ENCODE assay signal across 8 mouse cellular contexts in the genomic region with DNA sequence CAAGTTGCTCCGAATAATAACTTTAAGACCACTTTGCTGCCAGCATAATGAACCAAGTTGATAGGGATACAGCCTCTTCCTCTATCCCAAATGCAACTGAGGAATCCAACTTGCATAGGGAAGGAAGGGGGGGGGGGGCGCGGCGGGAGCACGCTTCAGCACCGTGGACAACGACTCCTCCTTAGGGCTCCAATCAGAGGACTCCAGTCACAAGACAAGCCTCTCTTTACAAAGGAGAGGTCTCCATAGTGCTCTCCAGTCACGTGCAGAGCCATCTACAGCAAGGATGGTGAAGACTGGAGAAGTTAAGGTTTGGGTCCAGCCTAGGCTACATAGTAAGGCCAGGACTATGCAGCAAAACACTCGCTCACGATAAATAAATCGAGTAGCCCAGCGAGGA. TPM values are rescaled to one million over a fixed set of nuclear protein-coding genes. Genes with fewer than 3 reads are reported as not detected.
A peak's percentile ranks its signal among the peaks of the same experiment; 100 is the strongest.
DNase-seq lines count a peak whose midpoint lies in the region; ATAC-seq and TF ChIP-seq lines count a peak whose summit lies in the region.

No protein-coding gene starts in this region.

- no peaks in the 10 kb centered on the region for H3K79me2 ChIP-seq in heart, adult 2 months (replicated peaks; ENCODE audit: control insufficient read depth, insufficient read depth, low read length)

- no peak overlapping the region for H3K9ac ChIP-seq in heart, embryonic 12.5 days
- H3K9ac ChIP-seq in heart, adult 2 months (ENCODE audit: low read depth, low read length): no peak overlapping the region
- H3K9ac ChIP-seq in midbrain, embryonic 14.5 days (replicated peaks; ENCODE audit: low read length): no peak overlapping the region
- H3K9ac ChIP-seq in midbrain, embryonic 16.5 days (ENCODE audit: low read depth, low read length): no peak overlapping the region
- no peak overlapping the region for H3K9ac ChIP-seq in intestine, embryonic 16.5 days (ENCODE audit: low read depth, low read length)

- TF ChIP-seq CTCF in heart, adult 2 months (IDR thresholded peaks at IDR 0.05): no peak

- no peak for TF ChIP-seq POLR2A in heart, adult 2 months (IDR thresholded peaks at IDR 0.05; ENCODE audit: insufficient read depth, low read depth, low read length)

- H3K27me3 ChIP-seq in heart, embryonic 12.5 days (replicated peaks): peaks cover 23% of the 10 kb centered on the region
- H3K27me3 ChIP-seq in heart, adult 2 months (ENCODE audit: control insufficient read depth, insufficient read depth, low read length): no peaks in the 10 kb centered on the region
- H3K27me3 ChIP-seq in midbrain, embryonic 14.5 days (ENCODE audit: control insufficient read depth, insufficient read depth, low read length): no peaks in the 10 kb centered on the region
- no peaks in the 10 kb centered on the region for H3K27me3 ChIP-seq in midbrain, embryonic 16.5 days (ENCODE audit: control insufficient read depth, insufficient read depth, low read depth, low read length)
- 0 out of 2 replicates have a peak, but pooled peaks cover 2% of the 10 kb centered on the region for H3K27me3 ChIP-seq in intestine, embryonic 16.5 days (replicated peaks; ENCODE audit: control insufficient read depth, insufficient read depth, low read length)

- peaks cover 26% of the 10 kb centered on the region for H3K4me1 ChIP-seq in heart, embryonic 12.5 days (replicated peaks)
- H3K4me1 ChIP-seq in heart, adult 2 months (ENCODE audit: control insufficient read depth, insufficient read depth, low read length): no peaks in the 10 kb centered on the region
- peaks cover 30% of the 10 kb centered on the region for H3K4me1 ChIP-seq in midbrain, embryonic 14.5 days (ENCODE audit: control insufficient read depth, insufficient read depth, low read length)
- H3K4me1 ChIP-seq in midbrain, embryonic 16.5 days (ENCODE audit: control insufficient read depth, insufficient read depth, low read length): peaks cover 26% of the 10 kb centered on the region
- peaks cover 24% of the 10 kb centered on the region for H3K4me1 ChIP-seq in intestine, embryonic 16.5 days (ENCODE audit: control insufficient read depth, insufficient read depth, low read length)

- no peak for DNase-seq in heart, adult 2 months
- no peak for DNase-seq in midbrain, embryonic 14.5 days
- DNase-seq in ovary, postnatal 10 days (ENCODE audit: low spot score): no peak
- no peak for DNase-seq in adrenal gland, adult 8-10 months
- DNase-seq in MN1 (ENCODE audit: low spot score): no peak

- WGBS in heart, embryonic 12.5 days: 7% methylated on average over 12 of the region's 12 CpGs
- 11% methylated on average over 12 of the region's 12 CpGs for WGBS in heart, adult 2 months
- 19% methylated on average over 9 of the region's 12 CpGs for WGBS in midbrain, embryonic 14.5 days
- WGBS in midbrain, embryonic 16.5 days: 18% methylated on average over 9 of the region's 12 CpGs
- 13% methylated on average over 12 of the region's 12 CpGs for whole genome bisulfite sequencing in intestine, embryonic 16.5 days

- TF ChIP-seq EP300 in heart, adult 2 months (IDR thresholded peaks at IDR 0.05; ENCODE audit: insufficient read depth, low read depth, low read length): no peak

- H3K27ac ChIP-seq in heart, embryonic 12.5 days (ENCODE audit: poor library complexity, severe bottlenecking): no peak overlapping the region
- no peak overlapping the region for H3K27ac ChIP-seq in heart, adult 2 months
- H3K27ac ChIP-seq in midbrain, embryonic 14.5 days (replicated peaks; ENCODE audit: low read depth, low read length): no peak overlapping the region
- no peak overlapping the region for H3K27ac ChIP-seq in midbrain, embryonic 16.5 days (ENCODE audit: low read length)
- no peak overlapping the region for H3K27ac ChIP-seq in intestine, embryonic 16.5 days (ENCODE audit: low read length)

- H3K36me3 ChIP-seq in heart, embryonic 12.5 days: 0 out of 2 replicates have a peak, but pooled peaks cover 5% of the 10 kb centered on the region
- no peaks in the 10 kb centered on the region for H3K36me3 ChIP-seq in heart, adult 2 months (ENCODE audit: control insufficient read depth, insufficient read depth, low read length)
- H3K36me3 ChIP-seq in midbrain, embryonic 14.5 days (ENCODE audit: control insufficient read depth, insufficient read depth, low read length): peaks cover 6% of the 10 kb centered on the region; the same call in 1 of the 2 replicates
- H3K36me3 ChIP-seq in midbrain, embryonic 16.5 days (ENCODE audit: control insufficient read depth, insufficient read depth, low read length): 0 out of 2 replicates have a peak, but pooled peaks cover 2% of the 10 kb centered on the region
- H3K36me3 ChIP-seq in intestine, embryonic 16.5 days (ENCODE audit: control insufficient read depth, insufficient read depth, low read length): no peaks in the 10 kb centered on the region

- H3K9me3 ChIP-seq in heart, embryonic 12.5 days (replicated peaks): no peaks in the 10 kb centered on the region
- H3K9me3 ChIP-seq in midbrain, embryonic 14.5 days (ENCODE audit: control insufficient read depth, low read length): no peaks in the 10 kb centered on the region
- H3K9me3 ChIP-seq in midbrain, embryonic 16.5 days (replicated peaks; ENCODE audit: control insufficient read depth, low read length, poor library complexity, severe bottlenecking): no peaks in the 10 kb centered on the region
- no peaks in the 10 kb centered on the region for H3K9me3 ChIP-seq in intestine, embryonic 16.5 days (ENCODE audit: control insufficient read depth, low read length)

- intact Hi-C loops in heart, adult 2 months (cut with DNase I): loop anchor here (2.0 to 5.0 kb wide), 3 partner anchors 98 to 201 kb away; no protein-coding TSS in a partner anchor

- 0 out of 2 replicates have a peak, but pooled peaks have one; percentile 47 for ATAC-seq in heart, embryonic 12.5 days (ENCODE audit: insufficient number of reproducible peaks, low FRiP score)
- no peak for ATAC-seq in midbrain, embryonic 14.5 days (ENCODE audit: low FRiP score, low TSS enrichment)
- ATAC-seq in midbrain, embryonic 16.5 days: no peak
- peak; percentile 32 for ATAC-seq in intestine, embryonic 16.5 days

- H3K4me2 ChIP-seq in heart, embryonic 12.5 days: no peak overlapping the region
- H3K4me2 ChIP-seq in midbrain, embryonic 14.5 days (ENCODE audit: low read length): peak overlapping the region; percentile 15; the same call in 1 of the 2 replicates
- no peak overlapping the region for H3K4me2 ChIP-seq in midbrain, embryonic 16.5 days (ENCODE audit: low read length)
- H3K4me2 ChIP-seq in intestine, embryonic 16.5 days (ENCODE audit: low read depth, low read length): no peak overlapping the region

- H3K4me3 ChIP-seq in heart, embryonic 12.5 days: no peak overlapping the region
- no peak overlapping the region for H3K4me3 ChIP-seq in heart, adult 2 months
- no peak overlapping the region for H3K4me3 ChIP-seq in midbrain, embryonic 14.5 days (replicated peaks; ENCODE audit: low read depth, low read length)
- H3K4me3 ChIP-seq in midbrain, embryonic 16.5 days (ENCODE audit: low read depth, low read length): no peak overlapping the region
- H3K4me3 ChIP-seq in intestine, embryonic 16.5 days (ENCODE audit: low read length): no peak overlapping the region

RNA-seq across cellular contexts. Expression of gene Kcnip2, which starts 2.1 kb away (rescaled TPM):
- polyA plus RNA-seq in heart, embryonic 12.5 days (2016; fragmentation: Nextera tagmentation; extraction: Ambion mirVana): 0.36 and 0.56 TPM in 2 replicates
- 100 to 1,000 TPM; 174 to 203 TPM for total RNA-seq in heart, adult 2 months (2021)
- polyA plus RNA-seq in heart, adult 2 months (2012; rRNA removed): 216 and 276 TPM in 2 replicates
- 3.9 and 5.0 TPM in 2 replicates for polyA plus RNA-seq in midbrain, embryonic 14.5 days (2014; fragmentation: Nextera tagmentation; extraction: Ambion mirVana)
- 8.2 and 10.0 TPM in 2 replicates for polyA plus RNA-seq in midbrain, embryonic 16.5 days (2015; fragmentation: Nextera tagmentation; extraction: Ambion mirVana)
- 1.8 and 2.0 TPM in 2 replicates for polyA plus RNA-seq in intestine, embryonic 16.5 days (2015; fragmentation: Nextera tagmentation; extraction: Ambion mirVana)
- total RNA-seq in adrenal gland, adult 8-10 months (2022): 1 to 10 TPM in 1 of 4 experiments, under 1 TPM in 3; 0.45 to 2.0 (median 0.61) TPM

RNA-seq across cellular contexts. Expression of gene Mgea5, which starts 30.2 kb away (rescaled TPM):
- 51.7 and 52.8 TPM in 2 replicates for polyA plus RNA-seq in heart, embryonic 12.5 days (2016; fragmentation: Nextera tagmentation; extraction: Ambion mirVana)
- total RNA-seq in heart, adult 2 months (2021): 10 to 100 TPM; 70.8 to 81.9 TPM
- 22.4 and 49.3 TPM in 2 replicates for polyA plus RNA-seq in heart, adult 2 months (2012; rRNA removed)
- polyA plus RNA-seq in midbrain, embryonic 14.5 days (2014; fragmentation: Nextera tagmentation; extraction: Ambion mirVana): 95.8 and 118 TPM in 2 replicates
- polyA plus RNA-seq in midbrain, embryonic 16.5 days (2015; fragmentation: Nextera tagmentation; extraction: Ambion mirVana): 76.5 and 84.0 TPM in 2 replicates
- polyA plus RNA-seq in intestine, embryonic 16.5 days (2015; fragmentation: Nextera tagmentation; extraction: Ambion mirVana): 24.5 and 25.0 TPM in 2 replicates
- 10 to 100 TPM; 67.3 to 95.3 (median 84.0) TPM for total RNA-seq in adrenal gland, adult 8-10 months (2022)

Comparison
In these comparisons a context has a peak if more than half of its experiments do, and no peak if none do; other contexts are left out.
1. RNA of gene Kcnip2, which starts 2.1 kb away (polyA plus RNA-seq): 216 to 276 TPM in heart, adult 2 months; 8.2 to 10.0 TPM in midbrain, embryonic 16.5 days, 3.9 to 5.0 TPM in midbrain, embryonic 14.5 days, 1.8 to 2.0 TPM in intestine, embryonic 16.5 days and 0.36 to 0.56 TPM in heart, embryonic 12.5 days; every median in the first group is over 10 times any median in the second.
2. ATAC-seq: peak in heart, embryonic 12.5 days (single experiment) and intestine, embryonic 16.5 days (single experiment); none in midbrain, embryonic 14.5 days (single experiment) and midbrain, embryonic 16.5 days (single experiment).